Mouse (Mus musculus): ENCODE results near the gene Gm45716. TPM values are rescaled to one million over a fixed set of nuclear protein-coding genes. Genes with fewer than 3 reads are reported as not detected.

Gm45716 gene
- polyA plus RNA-seq, 1 experiment: 2.5 TPM

- no peaks in the 10 kb centered on the region for H3K4me1 ChIP-seq (ENCODE audit: control insufficient read depth, insufficient read depth, low read length)
- TF ChIP-seq POLR2A (IDR thresholded peaks at IDR 0.05; ENCODE audit: borderline replicate concordance, low read depth, low read length) (no peak), CTCF (IDR thresholded peaks at IDR 0.05; ENCODE audit: low read depth, low read length) (no peak)
- H3K27ac ChIP-seq (ENCODE audit: insufficient read depth, low read depth, low read length): no peak overlapping the region
- H3K4me3 ChIP-seq (ENCODE audit: insufficient read depth, low read length): no peak overlapping the region
These were observed 103.7 kb downstream of the Gm45716 start for GRCm38 (mm10) chr11:90291156-90291555.

- TF ChIP-seq CTCF (IDR thresholded peaks at IDR 0.05; ENCODE audit: low read depth, low read length): no peak
- TF ChIP-seq POLR2A (IDR thresholded peaks at IDR 0.05; ENCODE audit: borderline replicate concordance, low read depth, low read length): no peak
- no peaks in the 10 kb centered on the region for H3K4me1 ChIP-seq (ENCODE audit: control insufficient read depth, insufficient read depth, low read length)
- no peak overlapping the region for H3K27ac ChIP-seq (ENCODE audit: insufficient read depth, low read depth, low read length)
- no peak overlapping the region for H3K4me3 ChIP-seq (ENCODE audit: insufficient read depth, low read length)
These were observed 105.3 kb downstream of the Gm45716 start for GRCm38 (mm10) chr11:90292766-90293165.

GRCm38 (mm10) chr11:90294622-90295021 is 107.1 kb downstream of the Gm45716 start:
- Histone ChIP-seq H3K4me1 (ENCODE audit: control insufficient read depth, insufficient read depth, low read length) (no peaks in the 10 kb centered on the region), H3K27ac (ENCODE audit: insufficient read depth, low read depth, low read length) (no peak overlapping the region), H3K4me3 (ENCODE audit: insufficient read depth, low read length) (no peak overlapping the region)
- no peak for TF ChIP-seq CTCF (IDR thresholded peaks at IDR 0.05; ENCODE audit: low read depth, low read length)
- no peak for TF ChIP-seq POLR2A (IDR thresholded peaks at IDR 0.05; ENCODE audit: borderline replicate concordance, low read depth, low read length)

Other genes with a start within 250 kb of the Gm45716 start
- gene Pctp, start 184.8 kb upstream of the Gm45716 start, polyA plus RNA-seq (2012; ENCODE audit: insufficient read depth, insufficient read length, missing spikeins): 19.7 and 20.1 TPM in 2 replicates
- 0.45 TPM in 1 of 2 replicates, not detected in the other for gene Tmem100, start 157.3 kb upstream of the Gm45716 start, polyA plus RNA-seq (2012; ENCODE audit: insufficient read depth, insufficient read length, missing spikeins)
- 49.3 and 50.0 TPM in 2 replicates for gene Mmd, start 61.8 kb downstream of the Gm45716 start, polyA plus RNA-seq (2012; ENCODE audit: insufficient read depth, insufficient read length, missing spikeins)
- not detected in 2 replicates for gene Hlf, start 203.2 kb downstream of the Gm45716 start, polyA plus RNA-seq (2012; ENCODE audit: insufficient read depth, insufficient read length, missing spikeins)

All from bone marrow macrophage, adult 2 months (primary cell).